10 mouse cellular contexts compared by ENCODE assay signal in the genomic region with DNA sequence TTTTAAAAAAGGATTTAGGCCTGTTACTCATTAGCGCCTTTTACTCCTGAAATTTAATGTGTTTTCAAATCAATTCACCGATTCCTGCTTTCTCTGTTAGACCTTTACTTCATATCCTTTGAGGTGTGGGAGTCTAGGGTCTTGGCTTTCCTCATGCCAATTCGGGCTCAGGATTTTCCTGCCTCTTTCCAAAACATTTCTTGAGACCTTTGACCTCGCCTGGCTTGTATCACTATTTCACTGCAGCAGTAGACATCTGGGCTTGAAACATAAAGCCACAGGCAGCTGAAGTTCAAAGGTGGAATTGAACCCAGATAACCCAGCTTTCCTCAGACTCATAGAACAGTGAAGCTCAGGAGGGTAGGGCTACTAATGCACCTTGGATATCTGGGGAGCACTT. TPM values are rescaled to one million over a fixed set of nuclear protein-coding genes. Genes with fewer than 3 reads are reported as not detected.
DNase-seq lines count a peak whose midpoint lies in the region; ATAC-seq and TF ChIP-seq lines count a peak whose summit lies in the region.
"Had no signal": no experiment of that assay in that cellular context is flagged by ENCODE, and none has a peak within 500 bp of the region (broad histone marks: within the 10 kb centered on the region; RNA-seq: fewer than 3 reads in every experiment).

No protein-coding gene starts in this region.

- no peaks in the 10 kb centered on the region for H3K36me3 ChIP-seq in lung, embryonic 15.5 days
- H3K36me3 ChIP-seq in forebrain, embryonic 12.5 days (replicated peaks): no peaks in the 10 kb centered on the region
- no peaks in the 10 kb centered on the region; the same call in 1 of the 2 replicates for H3K36me3 ChIP-seq in intestine, postnatal 0 days (ENCODE audit: control insufficient read depth, insufficient read depth)
- H3K36me3 ChIP-seq in small intestine, adult 2 months (ENCODE audit: control insufficient read depth, insufficient read depth, low read length): no peaks in the 10 kb centered on the region

- no peaks in the 10 kb centered on the region for H3K27me3 ChIP-seq in lung, embryonic 15.5 days
- peaks cover 9% of the 10 kb centered on the region; the same call in 1 of the 2 replicates for H3K27me3 ChIP-seq in forebrain, embryonic 12.5 days
- H3K27me3 ChIP-seq in intestine, postnatal 0 days (replicated peaks; ENCODE audit: control insufficient read depth, insufficient read depth, low read length): no peaks in the 10 kb centered on the region
- no peaks in the 10 kb centered on the region for H3K27me3 ChIP-seq in small intestine, adult 2 months (ENCODE audit: control insufficient read depth, insufficient read depth, low read length)

- DNase-seq in lung, adult 18-20 months: no peak
- DNase-seq in urinary bladder, postnatal 10 days (ENCODE audit: low spot score): no peak
- DNase-seq in kidney, adult 8-10 months: no peak
- DNase-seq: gastrocnemius, postnatal 25 days had no signal

- no peaks in the 10 kb centered on the region for H3K9me3 ChIP-seq in lung, embryonic 15.5 days
- H3K9me3 ChIP-seq in forebrain, embryonic 12.5 days: no peaks in the 10 kb centered on the region
- no peaks in the 10 kb centered on the region for H3K9me3 ChIP-seq in intestine, postnatal 0 days (ENCODE audit: control insufficient read depth)

- H3K4me3 ChIP-seq in lung, embryonic 15.5 days: no peak overlapping the region
- H3K4me3 ChIP-seq in forebrain, embryonic 12.5 days (replicated peaks): peak overlapping the region; percentile 88; the same call in 1 of the 2 replicates
- H3K4me3 ChIP-seq in intestine, postnatal 0 days (ENCODE audit: low read depth, low read length): no peak overlapping the region
- H3K4me3 ChIP-seq in small intestine, adult 2 months (ENCODE audit: low read depth, low read length): no peak overlapping the region

- TF ChIP-seq POLR2A in small intestine, adult 2 months (IDR thresholded peaks at IDR 0.05; ENCODE audit: low read depth, low read length): no peak

- no peak overlapping the region for H3K9ac ChIP-seq in lung, embryonic 15.5 days
- no peak overlapping the region for H3K9ac ChIP-seq in forebrain, embryonic 12.5 days
- H3K9ac ChIP-seq in intestine, postnatal 0 days (ENCODE audit: low read depth, low read length): no peak overlapping the region

- no peak overlapping the region for H3K27ac ChIP-seq in lung, embryonic 15.5 days
- H3K27ac ChIP-seq in forebrain, embryonic 12.5 days: peak overlapping the region; percentile 96; the same call in 1 of the 2 replicates
- no peak overlapping the region for H3K27ac ChIP-seq in intestine, postnatal 0 days (ENCODE audit: low read depth, low read length)
- peak overlapping the region; percentile 40; the same call in 1 of the 2 replicates for H3K27ac ChIP-seq in small intestine, adult 2 months (ENCODE audit: insufficient read depth, low read depth, low read length)

- H3K4me1 ChIP-seq in lung, embryonic 15.5 days: peaks cover 27% of the 10 kb centered on the region
- H3K4me1 ChIP-seq in forebrain, embryonic 12.5 days: peaks cover 35% of the 10 kb centered on the region
- peaks cover 11% of the 10 kb centered on the region; the same call in 1 of the 2 replicates for H3K4me1 ChIP-seq in intestine, postnatal 0 days (replicated peaks; ENCODE audit: control insufficient read depth, insufficient read depth, low read length)
- peaks cover 15% of the 10 kb centered on the region; the same call in 1 of the 2 replicates for H3K4me1 ChIP-seq in small intestine, adult 2 months (ENCODE audit: control insufficient read depth, insufficient read depth, insufficient read length, low read length)

- no peak for ATAC-seq in lung, embryonic 15.5 days (ENCODE audit: borderline replicate concordance, extremely low read depth, low FRiP score, low TSS enrichment)
- no peak for ATAC-seq in forebrain, embryonic 12.5 days (ENCODE audit: low FRiP score)
- peak; percentile 43 for ATAC-seq in intestine, postnatal 0 days

- no peak for TF ChIP-seq CTCF in intestine, postnatal 0 days (IDR thresholded peaks at IDR 0.05; ENCODE audit: low read depth)
- TF ChIP-seq CTCF in small intestine, adult 2 months (IDR thresholded peaks at IDR 0.05; ENCODE audit: extremely low read depth, insufficient read length, insufficient replicate concordance, low read depth, low read length): no peak

- peak overlapping the region; percentile 98 for H3K4me2 ChIP-seq in lung, embryonic 15.5 days
- H3K4me2 ChIP-seq in forebrain, embryonic 12.5 days: peak overlapping the region; percentile 85
- no peak overlapping the region for H3K4me2 ChIP-seq in intestine, postnatal 0 days (replicated peaks; ENCODE audit: low read depth)

- 22% methylated on average over 4 of the region's 4 CpGs for WGBS in lung, embryonic 15.5 days
- whole genome bisulfite sequencing in forebrain, embryonic 12.5 days: 22% methylated on average over 4 of the region's 4 CpGs
- 19% methylated on average over 4 of the region's 4 CpGs for WGBS in intestine, postnatal 0 days
- WGBS in small intestine, adult 2 months: 19% methylated on average over 4 of the region's 4 CpGs

RNA-seq across cellular contexts. Expression of gene 4930404H24Rik, which starts 46.1 kb away (rescaled TPM):
- not detected in 2 replicates for polyA plus RNA-seq in lung, embryonic 15.5 days (2015; fragmentation: Nextera tagmentation; extraction: Ambion mirVana)
- not detected in 2 replicates for polyA plus RNA-seq in forebrain, embryonic 12.5 days (2016; fragmentation: Nextera tagmentation; extraction: Ambion mirVana)
- not detected in 2 replicates for polyA plus RNA-seq in intestine, postnatal 0 days (2015; fragmentation: Nextera tagmentation; extraction: Ambion mirVana)
- not detected in 2 replicates for polyA plus RNA-seq in small intestine, adult 2 months (2012; rRNA removed)
- polyA plus RNA-seq: limb, embryonic 11.5 days; myocyte had no signal

Comparison
In these comparisons a context has a peak if more than half of its experiments do, and no peak if none do; other contexts are left out.
1. H3K27ac ChIP-seq: peak in forebrain, embryonic 12.5 days (single experiment) and small intestine, adult 2 months (single experiment); none in lung, embryonic 15.5 days (single experiment) and intestine, postnatal 0 days (single experiment).